Mouse (Mus musculus): Measurements from ENCODE around the gene Pgk1. TPM values are rescaled to one million over a fixed set of nuclear protein-coding genes. Genes with fewer than 3 reads are reported as not detected.

The Pgk1 gene
- 290 and 294 TPM in 2 replicates for polyA plus RNA-seq (2016; fragmentation: Nextera tagmentation; extraction: Ambion mirVana)

GRCm38 (mm10) chrX:106186713-106187649 lies at the start of gene Pgk1:
Pgk1 (plus strand) TSS chrX:106187100.
- no peaks in the 10 kb centered on the region for H3K27me3 ChIP-seq
- peak within 1 kb of the TSS; percentile 78 for H3K27ac ChIP-seq (replicated peaks)
- peak; percentile 97 for ATAC-seq (ENCODE audit: low FRiP score, low read depth)
- 14% methylated on average over 55 of the region's 55 CpGs for whole genome bisulfite sequencing
- H3K36me3 ChIP-seq = no peaks in the 10 kb centered on the region
- H3K4me1 ChIP-seq = peaks cover 25% of the 10 kb centered on the region
- peak within 1 kb of the TSS; percentile 63 for H3K4me2 ChIP-seq (replicated peaks)
- peak within 1 kb of the TSS; percentile 57 for H3K9ac ChIP-seq (replicated peaks)
- H3K4me3 ChIP-seq = peak within 1 kb of the TSS; percentile 54
- no peaks in the 10 kb centered on the region for H3K9me3 ChIP-seq

- Histone ChIP-seq H3K9me3 (no peaks in the 10 kb centered on the region), H3K4me1 (no peaks in the 10 kb centered on the region), H3K9ac (replicated peaks) (no peak overlapping the region), H3K27ac (replicated peaks) (no peak overlapping the region), H3K4me2 (replicated peaks) (no peak overlapping the region), H3K36me3 (no peaks in the 10 kb centered on the region), H3K27me3 (no peaks in the 10 kb centered on the region; the same call in 1 of the 2 replicates), H3K4me3 (no peak overlapping the region)
- 86% methylated on average over 13 of the region's 13 CpGs for WGBS
- no peak for ATAC-seq (ENCODE audit: low FRiP score, low read depth)
Measured at GRCm38 (mm10) chrX:106139309-106140070, 47.4 kb upstream of the Pgk1 start.

- Histone ChIP-seq H3K4me1 (no peaks in the 10 kb centered on the region), H3K9me3 (no peaks in the 10 kb centered on the region), H3K4me2 (replicated peaks) (no peak within 1 kb of the TSS), H3K36me3 (no peaks in the 10 kb centered on the region), H3K27ac (replicated peaks) (no peak within 1 kb of the TSS), H3K9ac (replicated peaks) (no peak within 1 kb of the TSS), H3K4me3 (no peak within 1 kb of the TSS), H3K27me3 (no peaks in the 10 kb centered on the region)
- ATAC-seq (ENCODE audit: low FRiP score, low read depth) = no peak
- WGBS = 82% methylated on average over 6 of the region's 6 CpGs
Measured at GRCm38 (mm10) chrX:106142936-106143335, 44.0 kb upstream of the Pgk1 start, which contains the start of gene Tlr13. Tlr13 (plus strand) TSS chrX:106143204.

GRCm38 (mm10) chrX:106148185-106148584 lies 38.7 kb upstream of the Pgk1 start:
- WGBS = 86% methylated on average over 1 of the region's 1 CpGs
- Histone ChIP-seq H3K9me3 (no peaks in the 10 kb centered on the region), H3K9ac (replicated peaks) (no peak overlapping the region)

GRCm38 (mm10) chrX:106149460-106149859 lies 37.4 kb upstream of the Pgk1 start:
- no peaks in the 10 kb centered on the region for H3K9me3 ChIP-seq

More at GRCm38 (mm10) chrX:106148185-106148584, 38.7 kb upstream of the Pgk1 start:
- Histone ChIP-seq H3K4me3 (no peak overlapping the region), H3K4me2 (replicated peaks) (no peak overlapping the region), H3K4me1 (no peaks in the 10 kb centered on the region), H3K27ac (replicated peaks) (no peak overlapping the region), H3K36me3 (no peaks in the 10 kb centered on the region), H3K27me3 (no peaks in the 10 kb centered on the region; the same call in 1 of the 2 replicates)
- ATAC-seq (ENCODE audit: low FRiP score, low read depth) = no peak

GRCm38 (mm10) chrX:106154180-106154586 lies 32.7 kb upstream of the Pgk1 start:
- no peak for ATAC-seq (ENCODE audit: low FRiP score, low read depth)
- Histone ChIP-seq H3K4me3 (no peak overlapping the region), H3K27ac (replicated peaks) (no peak overlapping the region)

More at GRCm38 (mm10) chrX:106149460-106149859, 37.4 kb upstream of the Pgk1 start:
- Histone ChIP-seq H3K4me1 (no peaks in the 10 kb centered on the region), H3K9ac (replicated peaks) (no peak overlapping the region), H3K27ac (replicated peaks) (no peak overlapping the region), H3K27me3 (no peaks in the 10 kb centered on the region; the same call in 1 of the 2 replicates), H3K4me3 (no peak overlapping the region), H3K4me2 (replicated peaks) (no peak overlapping the region), H3K36me3 (no peaks in the 10 kb centered on the region)
- no peak for ATAC-seq (ENCODE audit: low FRiP score, low read depth)
- WGBS = 82% methylated on average over 3 of the region's 3 CpGs

GRCm38 (mm10) chrX:106155892-106156291 lies 31.0 kb upstream of the Pgk1 start:
- Histone ChIP-seq H3K4me3 (no peak overlapping the region), H3K27ac (replicated peaks) (no peak overlapping the region), H3K9ac (replicated peaks) (no peak overlapping the region), H3K9me3 (no peaks in the 10 kb centered on the region), H3K36me3 (no peaks in the 10 kb centered on the region), H3K27me3 (no peaks in the 10 kb centered on the region), H3K4me1 (no peaks in the 10 kb centered on the region), H3K4me2 (replicated peaks) (no peak overlapping the region)
- no peak for ATAC-seq (ENCODE audit: low FRiP score, low read depth)
- 73% methylated on average over 4 of the region's 4 CpGs for WGBS

More at GRCm38 (mm10) chrX:106154180-106154586, 32.7 kb upstream of the Pgk1 start:
- Histone ChIP-seq H3K9ac (replicated peaks) (no peak overlapping the region), H3K36me3 (no peaks in the 10 kb centered on the region), H3K27me3 (no peaks in the 10 kb centered on the region; the same call in 1 of the 2 replicates), H3K4me1 (no peaks in the 10 kb centered on the region), H3K4me2 (replicated peaks) (no peak overlapping the region), H3K9me3 (no peaks in the 10 kb centered on the region)

- no peak for ATAC-seq (ENCODE audit: low FRiP score, low read depth)
- no peak overlapping the region for H3K4me3 ChIP-seq
- no peaks in the 10 kb centered on the region; the same call in 1 of the 2 replicates for H3K27me3 ChIP-seq
- no peaks in the 10 kb centered on the region for H3K9me3 ChIP-seq
- no peak overlapping the region for H3K9ac ChIP-seq (replicated peaks)
- H3K4me2 ChIP-seq (replicated peaks) = no peak overlapping the region
- no peaks in the 10 kb centered on the region for H3K36me3 ChIP-seq
- H3K4me1 ChIP-seq = no peaks in the 10 kb centered on the region
- no peak overlapping the region for H3K27ac ChIP-seq (replicated peaks)
- 65% methylated on average over 5 of the region's 5 CpGs for WGBS
Measured at GRCm38 (mm10) chrX:106163995-106164394, 22.9 kb upstream of the Pgk1 start.

- no peak overlapping the region for H3K4me3 ChIP-seq
- no peak overlapping the region for H3K4me2 ChIP-seq (replicated peaks)
- no peaks in the 10 kb centered on the region for H3K36me3 ChIP-seq
- WGBS = 72% methylated on average over 5 of the region's 5 CpGs
- H3K9me3 ChIP-seq = no peaks in the 10 kb centered on the region
- no peak overlapping the region for H3K9ac ChIP-seq (replicated peaks)
- no peak overlapping the region for H3K27ac ChIP-seq (replicated peaks)
- no peaks in the 10 kb centered on the region for H3K4me1 ChIP-seq
- no peaks in the 10 kb centered on the region; the same call in 1 of the 2 replicates for H3K27me3 ChIP-seq
- ATAC-seq (ENCODE audit: low FRiP score, low read depth) = no peak
Measured at GRCm38 (mm10) chrX:106164555-106164954, 22.3 kb upstream of the Pgk1 start.

- Histone ChIP-seq H3K9me3 (no peaks in the 10 kb centered on the region), H3K27ac (replicated peaks) (no peak overlapping the region), H3K36me3 (no peaks in the 10 kb centered on the region), H3K4me3 (no peak overlapping the region), H3K27me3 (no peaks in the 10 kb centered on the region; the same call in 1 of the 2 replicates), H3K4me1 (no peaks in the 10 kb centered on the region), H3K4me2 (replicated peaks) (no peak overlapping the region), H3K9ac (replicated peaks) (no peak overlapping the region)
- no peak for ATAC-seq (ENCODE audit: low FRiP score, low read depth)
- WGBS = 89% methylated on average over 1 of the region's 1 CpGs
Measured at GRCm38 (mm10) chrX:106165089-106165488, 21.8 kb upstream of the Pgk1 start.

- H3K27me3 ChIP-seq = no peaks in the 10 kb centered on the region; the same call in 1 of the 2 replicates
- peak overlapping the region; percentile 32 for H3K4me3 ChIP-seq
- no peak overlapping the region for H3K9ac ChIP-seq (replicated peaks)
- peak overlapping the region; percentile 48 for H3K4me2 ChIP-seq (replicated peaks)
- H3K9me3 ChIP-seq = no peaks in the 10 kb centered on the region
- H3K4me1 ChIP-seq = no peaks in the 10 kb centered on the region
- WGBS = 31% methylated on average over 18 of the region's 18 CpGs
- ATAC-seq (ENCODE audit: low FRiP score, low read depth) = peak; percentile 85
- no peak overlapping the region for H3K27ac ChIP-seq (replicated peaks)
- no peaks in the 10 kb centered on the region for H3K36me3 ChIP-seq
Measured at GRCm38 (mm10) chrX:106171106-106171852, 15.6 kb upstream of the Pgk1 start.

All from midbrain, embryonic 12.5 days (tissue).